Mouse (Mus musculus) layer of hippocampus, adult 9-10 months (tissue): ENCODE data around the gene Sestd1.

Experiments
- DNase-seq: peaks from one replicate; pipeline ENCODE4 v3.0.0; 2022; ENCODE audit warnings: low spot score

Sestd1 gene

GRCm38 (mm10) chr2:77280512-77281409, at the start of gene Sestd1:
Gene Sestd1, minus strand, starts transcription at chr2:77280592.
- no peak for DNase-seq

DNA sequence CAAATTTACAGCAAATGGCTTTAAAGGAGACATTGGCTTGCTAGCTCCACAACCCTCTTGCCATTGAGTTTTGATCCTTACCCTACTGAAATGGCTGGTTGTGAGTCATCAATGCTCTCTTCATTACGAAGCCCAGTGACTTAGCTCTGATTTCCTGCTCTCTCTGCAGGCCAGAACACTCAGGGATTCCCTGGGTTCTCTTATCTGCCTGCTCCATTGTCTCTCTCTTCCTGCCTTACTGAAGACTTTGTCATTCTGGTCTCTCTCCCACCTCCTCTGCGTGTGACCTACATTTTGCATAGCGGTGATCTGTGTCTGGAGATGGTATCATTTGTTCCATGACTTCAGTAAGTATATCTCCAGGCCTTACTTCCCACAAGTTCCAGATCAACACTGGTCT, 46.9 kb upstream of the Sestd1 start:
- no peak for DNase-seq

GRCm38 (mm10) chr2:77323739-77324138, 43.3 kb upstream of the Sestd1 start:
- no peak for DNase-seq

DNA sequence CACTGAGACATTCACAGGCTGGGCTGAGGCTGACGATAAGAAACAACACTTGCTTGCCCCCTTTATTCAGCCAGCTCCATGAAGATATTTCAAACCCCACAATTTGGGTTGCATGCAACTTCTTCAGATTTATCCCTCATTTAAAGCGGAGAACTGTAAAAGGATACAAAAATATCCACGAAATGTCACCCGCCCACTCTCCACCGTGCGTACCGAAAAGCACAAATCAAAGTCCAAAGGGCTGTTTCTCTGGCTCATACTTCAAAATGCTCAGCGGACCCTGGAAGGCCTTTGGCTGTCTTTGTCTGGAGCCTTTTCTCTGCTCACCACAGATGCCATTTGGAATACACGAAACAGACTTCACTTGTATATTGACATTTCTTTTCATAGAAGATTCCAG, 42.8 kb upstream of the Sestd1 start:
- DNase-seq, result no peak

- no peak for DNase-seq
These were observed 38.8 kb upstream of the Sestd1 start for GRCm38 (mm10) chr2:77319196-77319595.

DNA sequence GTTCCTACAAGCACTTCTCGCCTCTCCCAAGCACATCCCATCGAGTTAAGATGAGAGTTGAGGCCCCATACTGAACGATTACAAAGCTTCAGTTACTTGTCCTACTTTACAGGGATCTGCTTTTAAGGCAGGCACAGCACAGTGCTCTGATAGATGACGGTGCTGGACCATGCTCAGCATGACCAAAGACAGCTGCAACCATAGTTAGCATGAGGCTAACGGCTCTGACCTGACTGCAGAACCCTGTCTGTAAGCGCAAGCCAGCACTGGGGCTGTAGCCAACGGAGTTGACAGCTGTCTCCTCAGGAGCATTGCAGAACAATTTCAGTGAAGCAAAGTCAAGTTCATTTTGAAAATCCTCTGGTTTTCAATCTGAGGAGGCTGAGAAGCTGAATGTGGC, 36.6 kb upstream of the Sestd1 start:
- no peak for DNase-seq

DNA sequence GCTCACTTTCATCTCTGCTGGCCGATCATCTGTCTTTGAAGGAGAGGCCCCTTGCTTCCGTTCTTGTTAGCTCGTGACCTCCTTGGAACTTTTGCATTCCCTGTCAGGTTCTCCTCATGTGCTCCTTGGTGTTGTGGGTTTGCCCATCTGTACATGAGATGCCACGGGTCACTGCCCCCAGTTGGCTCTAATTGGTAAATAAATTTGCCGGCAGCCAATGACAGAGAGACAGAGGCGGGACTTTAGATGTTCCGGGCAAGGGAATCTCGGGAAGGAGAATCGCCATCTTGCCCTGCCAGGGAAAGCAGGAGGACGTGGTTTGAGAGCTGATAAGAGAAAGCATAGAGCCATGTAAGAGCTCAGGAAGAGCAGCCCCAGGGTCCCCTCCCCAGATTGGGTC, 33.5 kb upstream of the Sestd1 start:
- no peak for DNase-seq

GRCm38 (mm10) chr2:77312616-77313015, 32.2 kb upstream of the Sestd1 start:
- DNase-seq, result no peak

- no peak for DNase-seq
These were observed 28.9 kb upstream of the Sestd1 start for GRCm38 (mm10) chr2:77309313-77309712.

- no peak for DNase-seq
These were observed 24.1 kb upstream of the Sestd1 start for GRCm38 (mm10) chr2:77304494-77304893.

DNA sequence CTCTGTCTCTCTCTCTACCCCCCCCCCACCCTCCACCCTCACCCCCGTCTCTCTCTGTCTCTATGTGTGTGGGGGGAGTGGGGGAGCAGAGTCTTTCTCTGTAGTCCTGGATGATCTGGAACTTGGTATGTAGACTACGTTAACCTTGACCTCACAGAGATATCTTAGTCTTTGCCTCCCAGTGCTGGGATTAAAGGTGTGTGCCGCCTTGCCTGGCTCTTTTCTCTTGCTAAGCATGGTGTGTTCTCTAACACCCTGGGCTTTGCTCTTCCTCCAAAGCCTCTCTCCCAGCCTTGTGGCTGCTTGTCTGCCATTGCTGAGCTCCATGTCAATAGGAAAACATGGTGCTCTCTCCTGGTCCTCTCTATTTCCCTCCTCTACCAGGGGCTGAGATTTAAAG, 23.3 kb upstream of the Sestd1 start:
- DNase-seq, result no peak

DNA sequence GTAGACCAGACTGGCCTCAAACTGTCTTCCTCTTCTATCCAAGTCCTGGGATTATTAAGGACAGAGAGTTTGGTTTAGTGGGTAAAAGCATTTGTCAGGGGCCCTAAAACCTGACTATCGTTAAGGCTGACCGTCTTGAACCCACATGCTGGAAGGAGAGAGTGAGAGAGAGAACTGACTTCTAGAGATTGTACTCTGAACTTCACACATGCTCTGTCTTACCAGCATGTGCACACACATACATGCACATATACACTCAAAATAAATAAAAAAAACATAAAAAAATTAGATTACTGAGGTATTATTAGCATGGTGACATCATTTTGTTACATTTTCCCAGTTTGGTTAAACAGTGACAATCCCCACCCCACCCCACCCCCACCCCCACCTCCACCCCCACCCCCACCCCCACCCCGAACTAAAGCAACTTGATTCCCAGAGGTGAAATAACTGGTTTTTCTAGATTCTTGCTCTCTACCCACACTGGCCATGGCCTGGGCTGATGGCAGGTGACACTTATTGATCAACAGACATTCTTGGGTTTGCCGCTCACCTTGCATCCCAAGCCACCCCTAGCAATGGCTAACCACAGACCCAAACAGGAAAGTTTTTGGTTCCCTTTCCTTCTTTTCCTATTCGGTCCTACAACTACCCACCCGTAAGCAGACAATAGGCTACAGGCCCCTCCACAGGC, 22.4 kb upstream of the Sestd1 start:
- DNase-seq, result no peak

DNA sequence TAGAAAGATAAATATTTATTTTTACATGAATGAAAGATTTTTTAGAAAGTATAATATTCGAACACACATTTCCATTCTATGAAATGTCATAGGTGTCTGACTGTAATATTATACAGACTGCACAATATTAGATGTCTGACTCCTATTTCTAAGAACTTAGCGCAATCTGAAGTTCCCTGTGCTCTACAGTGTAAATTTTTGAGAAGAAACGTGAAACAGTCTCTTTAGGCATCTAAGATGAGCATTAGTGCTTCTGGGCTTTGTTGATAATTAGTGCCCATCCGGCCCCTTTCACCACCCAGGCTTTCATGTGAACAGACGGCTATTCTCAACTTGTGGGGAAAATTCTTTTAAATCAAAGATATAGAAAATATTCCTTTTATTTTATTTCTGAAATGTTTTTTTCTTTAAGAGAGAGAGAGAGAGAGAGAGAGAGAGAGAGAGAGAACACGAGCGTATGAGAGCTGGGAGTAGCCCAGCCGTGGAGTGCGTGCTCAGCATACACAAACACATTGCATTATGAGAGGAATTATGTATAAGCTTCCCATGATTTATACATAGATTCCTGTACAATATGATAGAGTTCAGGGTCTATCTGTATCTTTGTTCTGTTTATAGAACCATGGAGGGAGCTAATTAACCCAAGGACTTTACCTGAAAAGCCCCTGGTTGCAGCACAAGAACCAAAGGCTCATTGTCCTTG, 21.4 kb upstream of the Sestd1 start:
- DNase-seq, result no peak

DNA sequence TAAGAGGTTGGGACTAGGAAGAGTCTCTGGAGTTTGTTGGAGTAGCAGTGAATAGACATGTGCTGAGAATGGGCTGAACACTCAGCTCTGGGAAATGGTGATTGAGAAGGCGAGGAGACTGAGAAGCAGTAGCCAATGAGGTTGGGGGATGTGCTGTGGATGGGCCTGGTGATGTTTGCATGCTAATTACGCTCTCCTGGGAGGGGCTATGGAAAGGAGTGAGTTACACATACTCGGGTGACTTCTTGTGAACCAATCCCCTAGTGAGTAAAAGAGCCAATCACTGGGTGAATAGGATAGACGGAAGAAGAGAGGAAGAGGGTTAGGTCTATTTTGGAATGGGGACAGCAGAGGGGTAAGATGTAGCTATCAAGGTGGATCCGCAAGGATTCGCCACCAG, 9.3 kb upstream of the Sestd1 start:
- no peak for DNase-seq

GRCm38 (mm10) chr2:77286755-77287154, 6.4 kb upstream of the Sestd1 start:
- no peak for DNase-seq

GRCm38 (mm10) chr2:77284281-77284899, 4.0 kb upstream of the Sestd1 start:
- DNase-seq, result no peak

- DNase-seq, result no peak
These were observed 406 bp downstream of the Sestd1 start for GRCm38 (mm10) chr2:77279861-77280511.

DNA sequence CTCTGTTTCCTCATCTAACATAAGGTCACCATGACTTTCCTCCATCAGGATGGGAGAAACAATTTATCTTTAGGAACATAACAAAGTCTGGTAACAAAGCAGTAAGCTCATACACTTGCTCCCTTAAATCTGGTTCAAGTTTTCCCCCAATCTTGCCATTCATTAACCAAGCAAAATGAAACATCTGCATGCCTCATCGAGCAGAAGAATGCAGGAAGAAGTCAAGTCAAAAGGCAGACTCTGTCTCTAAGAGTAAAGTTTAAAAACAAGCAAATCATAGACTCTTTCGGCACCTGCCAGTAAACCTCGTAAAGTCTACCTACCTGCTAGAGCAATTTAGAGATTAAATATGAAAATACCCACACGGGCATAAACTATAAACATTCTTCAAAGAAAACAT, 3.1 kb downstream of the Sestd1 start:
- DNase-seq, result no peak

DNA sequence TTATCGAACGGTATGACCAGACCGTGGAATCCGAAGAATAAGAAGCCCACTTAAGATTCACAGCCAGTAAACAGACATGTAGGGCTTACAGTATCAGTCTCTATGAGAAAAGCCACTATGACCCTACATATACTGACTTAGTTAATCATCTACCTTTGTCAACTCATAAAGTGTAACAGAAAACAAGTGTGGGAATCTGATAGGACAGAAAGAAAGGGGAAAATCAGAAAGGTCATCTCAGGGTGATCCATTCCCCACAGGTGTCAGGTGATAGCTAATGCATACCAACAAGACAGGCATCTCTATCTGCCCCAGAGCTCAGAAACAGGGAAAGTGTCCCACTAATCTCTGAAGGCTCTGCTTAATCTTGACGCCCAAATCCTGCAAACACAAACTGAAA, 4.5 kb downstream of the Sestd1 start:
- DNase-seq, result no peak

DNA sequence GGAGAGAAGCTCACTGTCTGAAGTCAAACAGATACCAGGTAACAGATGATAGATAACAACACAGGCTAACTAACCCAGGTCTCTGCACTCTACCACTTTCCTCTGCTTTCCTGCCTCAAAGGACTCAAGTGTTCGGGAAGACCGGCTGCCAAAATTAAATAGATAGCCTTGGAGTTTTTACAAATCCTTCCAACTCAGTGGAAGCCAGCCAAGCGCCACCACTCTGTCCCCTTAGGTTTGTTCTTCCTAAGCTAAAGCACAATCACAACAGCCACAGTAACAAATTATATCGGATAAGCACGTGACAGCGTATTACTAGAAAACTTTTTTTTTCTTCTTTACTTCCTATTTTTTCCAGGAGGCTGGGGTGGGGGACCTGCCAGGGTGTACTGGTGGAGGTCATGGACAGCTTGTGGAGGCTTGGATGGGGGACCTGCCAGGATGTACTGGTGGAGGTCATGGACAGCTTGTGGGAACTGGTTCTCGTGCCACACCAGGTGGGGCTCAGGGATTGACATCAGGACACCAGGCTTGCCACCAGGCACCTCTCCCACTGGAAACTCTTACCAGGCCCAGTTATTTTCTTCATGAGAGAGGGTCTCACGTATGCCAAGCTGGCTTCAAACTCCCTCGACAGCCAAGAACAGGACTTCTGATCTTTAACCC, 5.3 kb downstream of the Sestd1 start:
- DNase-seq, result no peak

GRCm38 (mm10) chr2:77272953-77273352, 7.4 kb downstream of the Sestd1 start:
- no peak for DNase-seq
